Mouse (Mus musculus) macrophage (primary cell): ENCODE data around the gene Fbxo7. TPM values are rescaled to one million over a fixed set of nuclear protein-coding genes. Genes with fewer than 3 reads are reported as not detected.

ENCODE experiments used
- H3K27ac ChIP-seq: fragments of 350-480 bp; formaldehyde crosslinking; 2 replicates; pipeline ENCODE4 v1.9.0; 2021
- H3K36me3 ChIP-seq: fragments of 350-480 bp; formaldehyde crosslinking; 2 replicates; pipeline ENCODE4 v1.9.0; 2021; ENCODE audit errors: inconsistent target
- H3K4me3 ChIP-seq: fragments of 350-480 bp; formaldehyde crosslinking; 2 replicates; pipeline ENCODE4 v1.9.0; 2021; ENCODE audit errors: inconsistent target
- H3K79me2 ChIP-seq: fragments of 350-480 bp; formaldehyde crosslinking; 2 replicates; pipeline ENCODE4 v1.9.0; 2021; ENCODE audit errors: inconsistent target
- WGBS: methylation state at CpG from one replicate; pipeline ENCODE4 v1.1.7; 2026; ENCODE audit warnings: inconsistent platforms; ENCODE audit not compliant: missing documents; 5-methylcytosine and 5-hydroxymethylcytosine counted together
- polyA plus RNA-seq: library from polyadenylated mRNA; stranded (reverse); fragments of 250-400 nt; gene quantifications from 3 replicates; pipeline ENCODE4 v1.2.4, GENCODE M21; 2018; ENCODE audit warnings: inconsistent platforms

Fbxo7 gene
- polyA plus RNA-seq, 1 experiment from 2014 or later, result 13.1 TPM

GRCm38 (mm10) chr10:86079921-86080320 is 58.1 kb downstream of the Fbxo7 start:
- no peaks in the 10 kb centered on the region for H3K79me2 ChIP-seq
- no peak overlapping the region for H3K27ac ChIP-seq
- 74% methylated on average over 9 of the region's 9 CpGs for WGBS
- H3K4me3 ChIP-seq, result no peak overlapping the region
- H3K36me3 ChIP-seq, result no peaks in the 10 kb centered on the region

GRCm38 (mm10) chr10:86091919-86092318 is 70.1 kb downstream of the Fbxo7 start:
- no peaks in the 10 kb centered on the region for H3K36me3 ChIP-seq
- H3K79me2 ChIP-seq, result no peaks in the 10 kb centered on the region
- no peak overlapping the region for H3K27ac ChIP-seq
- H3K4me3 ChIP-seq, result no peak overlapping the region
- WGBS, result 72% methylated on average over 10 of the region's 10 CpGs

GRCm38 (mm10) chr10:86093109-86094035 is 71.6 kb downstream of the Fbxo7 start:
- no peaks in the 10 kb centered on the region for H3K79me2 ChIP-seq
- H3K27ac ChIP-seq, result no peak overlapping the region
- 75% methylated on average over 14 of the region's 14 CpGs for WGBS
- H3K4me3 ChIP-seq, result no peak overlapping the region
- no peaks in the 10 kb centered on the region for H3K36me3 ChIP-seq

- H3K36me3 ChIP-seq, result no peaks in the 10 kb centered on the region
- no peaks in the 10 kb centered on the region for H3K79me2 ChIP-seq
- WGBS, result 78% methylated on average over 6 of the region's 6 CpGs
- no peak overlapping the region for H3K27ac ChIP-seq
- no peak overlapping the region for H3K4me3 ChIP-seq
Measured at GRCm38 (mm10) chr10:86098363-86098762, 76.6 kb downstream of the Fbxo7 start.

- no peak overlapping the region for H3K27ac ChIP-seq
- H3K36me3 ChIP-seq, result no peaks in the 10 kb centered on the region
- no peak overlapping the region for H3K4me3 ChIP-seq
- 93% methylated on average over 3 of the region's 3 CpGs for WGBS
- no peaks in the 10 kb centered on the region for H3K79me2 ChIP-seq
Measured at GRCm38 (mm10) chr10:86100281-86100851, 78.6 kb downstream of the Fbxo7 start.

Other genes starting within 250 kb of the Fbxo7 start
- 15.8 to 40.9 TPM (median 22.5 TPM) in 3 replicates for gene Pwp1, start 192.5 kb upstream of the Fbxo7 start, polyA plus RNA-seq
- 11.4 to 15.1 TPM (median 12.8 TPM) in 3 replicates for gene Prdm4, start 104.8 kb upstream of the Fbxo7 start, polyA plus RNA-seq
- gene Ascl4, start 94.3 kb upstream of the Fbxo7 start, polyA plus RNA-seq, result not detected in 3 replicates
- gene Rtcb, start 64.1 kb upstream of the Fbxo7 start, polyA plus RNA-seq, result 60.2 to 84.5 TPM (median 63.0 TPM) in 3 replicates
- 0.07 TPM in 1 of 3 replicates, not detected in the others for gene Bpifc, start 10.1 kb upstream of the Fbxo7 start, polyA plus RNA-seq